ENCODE assay signal across 8 mouse cellular contexts in genomic region chr5:21700934-21701333, GRCm38 (mm10). TPM values are rescaled to one million over a fixed set of nuclear protein-coding genes. Genes with fewer than 3 reads are reported as not detected.
DNase-seq lines count a peak whose midpoint lies in the region; ATAC-seq and TF ChIP-seq lines count a peak whose summit lies in the region.

No protein-coding gene starts in this region.

- peak overlapping the region; percentile 51 for H3K9ac ChIP-seq in forebrain, embryonic 15.5 days (replicated peaks)
- H3K9ac ChIP-seq in liver, postnatal 0 days (replicated peaks) = peak overlapping the region; percentile 77

- no peaks in the 10 kb centered on the region for H3K9me3 ChIP-seq in E14TG2a.4 (ENCODE audit: low read length)
- no peaks in the 10 kb centered on the region for H3K9me3 ChIP-seq in forebrain, embryonic 15.5 days
- no peaks in the 10 kb centered on the region for H3K9me3 ChIP-seq in liver, postnatal 0 days (ENCODE audit: low read length)

- no peak for TF ChIP-seq CTCF in E14TG2a.4 (conservative IDR thresholded peaks at IDR 0.05; ENCODE audit: low read length)
- TF ChIP-seq CTCF in liver, postnatal 0 days (IDR thresholded peaks at IDR 0.05; ENCODE audit: low read depth) = no peak

- peak overlapping the region; percentile 90 for H3K4me3 ChIP-seq in E14TG2a.4 (replicated peaks; ENCODE audit: low read length)
- peak overlapping the region; percentile 78 for H3K4me3 ChIP-seq in forebrain, embryonic 15.5 days
- peak overlapping the region; percentile 62 for H3K4me3 ChIP-seq in liver, postnatal 0 days (ENCODE audit: low read depth, low read length)

- peaks cover 14% of the 10 kb centered on the region for H3K4me1 ChIP-seq in E14TG2a.4 (replicated peaks; ENCODE audit: low read depth, low read length)
- peaks cover 9% of the 10 kb centered on the region for H3K4me1 ChIP-seq in forebrain, embryonic 15.5 days
- H3K4me1 ChIP-seq in liver, postnatal 0 days (ENCODE audit: insufficient read depth) = peaks cover 10% of the 10 kb centered on the region

- peak; percentile 74 for ATAC-seq in frontal cortex, adult (ENCODE audit: low TSS enrichment)
- ATAC-seq in forebrain, embryonic 15.5 days (replicated peaks) = peak; percentile 80
- peak; percentile 16 for ATAC-seq in liver, postnatal 0 days

- no peaks in the 10 kb centered on the region for H3K36me3 ChIP-seq in E14TG2a.4 (ENCODE audit: insufficient read depth, low read length)
- no peaks in the 10 kb centered on the region for H3K36me3 ChIP-seq in forebrain, embryonic 15.5 days
- H3K36me3 ChIP-seq in liver, postnatal 0 days (replicated peaks; ENCODE audit: insufficient read depth, low read length) = no peaks in the 10 kb centered on the region

- no peaks in the 10 kb centered on the region for H3K27me3 ChIP-seq in E14TG2a.4 (ENCODE audit: insufficient read depth, low read length)
- H3K27me3 ChIP-seq in forebrain, embryonic 15.5 days = no peaks in the 10 kb centered on the region
- no peaks in the 10 kb centered on the region for H3K27me3 ChIP-seq in liver, postnatal 0 days (ENCODE audit: insufficient read depth, low read length)

- peak overlapping the region; percentile 97 for H3K27ac ChIP-seq in forebrain, embryonic 15.5 days (replicated peaks)
- peak overlapping the region; percentile 58; the same call in 1 of the 2 replicates for H3K27ac ChIP-seq in liver, postnatal 0 days (ENCODE audit: low read depth)

- no peak for DNase-seq in frontal cortex, adult 2 months (ENCODE audit: extremely low spot score in 1 of 2, low spot score in 1 of 2)
- DNase-seq in liver, postnatal 0 days = no peak
- no peak for DNase-seq in urinary bladder, postnatal 4 days (ENCODE audit: low spot score in 2 of 2)
- no peak for DNase-seq in embryo, embryonic 10 days (ENCODE audit: low spot score)
- DNase-seq in embryo, embryonic 9.5 days (ENCODE audit: extremely low spot score) = no peak

- TF ChIP-seq EP300 in liver, postnatal 0 days (IDR thresholded peaks at IDR 0.05; ENCODE audit: low read depth) = no peak

- peak overlapping the region; percentile 59 for H3K4me2 ChIP-seq in forebrain, embryonic 15.5 days (replicated peaks)
- H3K4me2 ChIP-seq in liver, postnatal 0 days (ENCODE audit: low read depth, low read length) = peak overlapping the region; percentile 99

- 0% methylated on average over 22 of the region's 22 CpGs for WGBS in forebrain, embryonic 15.5 days
- under 1% methylated on average over 22 of the region's 22 CpGs for WGBS in liver, postnatal 0 days (ENCODE audit: insufficient replicate concordance)

RNA-seq across cellular contexts. Expression of gene Napepld, which starts 0.3 kb away (rescaled TPM):
- polyA plus RNA-seq in frontal cortex, adult 2 months (2012; rRNA removed) = 7.6 and 7.8 TPM in 2 replicates
- 3.9 and 4.2 TPM in 2 replicates for polyA plus RNA-seq in forebrain, embryonic 15.5 days (2015; fragmentation: Nextera tagmentation; extraction: Ambion mirVana)
- polyA plus RNA-seq in liver, postnatal 0 days (2015; fragmentation: Nextera tagmentation; extraction: Ambion mirVana) = 0.53 and 0.70 TPM in 2 replicates

RNA-seq across cellular contexts. Expression of gene Pmpcb, which starts 36.0 kb away (rescaled TPM):
- 56.2 and 61.2 TPM in 2 replicates for polyA plus RNA-seq in frontal cortex, adult 2 months (2012; rRNA removed)
- polyA plus RNA-seq in forebrain, embryonic 15.5 days (2015; fragmentation: Nextera tagmentation; extraction: Ambion mirVana) = 85.3 and 89.1 TPM in 2 replicates
- 43.6 and 45.9 TPM in 2 replicates for polyA plus RNA-seq in liver, postnatal 0 days (2015; fragmentation: Nextera tagmentation; extraction: Ambion mirVana)

RNA-seq across cellular contexts. Expression of gene Armc10, which starts 55.3 kb away (rescaled TPM):
- polyA plus RNA-seq in frontal cortex, adult 2 months (2012; rRNA removed) = 26.6 and 27.2 TPM in 2 replicates
- polyA plus RNA-seq in forebrain, embryonic 15.5 days (2015; fragmentation: Nextera tagmentation; extraction: Ambion mirVana) = 88.5 and 90.3 TPM in 2 replicates
- polyA plus RNA-seq in liver, postnatal 0 days (2015; fragmentation: Nextera tagmentation; extraction: Ambion mirVana) = 7.4 TPM in 2 replicates

RNA-seq across cellular contexts. Expression of gene Fbxl13, which starts 55.5 kb away (rescaled TPM):
- 0.15 and 0.20 TPM in 2 replicates for polyA plus RNA-seq in frontal cortex, adult 2 months (2012; rRNA removed)
- 0.33 and 0.34 TPM in 2 replicates for polyA plus RNA-seq in forebrain, embryonic 15.5 days (2015; fragmentation: Nextera tagmentation; extraction: Ambion mirVana)
- polyA plus RNA-seq in liver, postnatal 0 days (2015; fragmentation: Nextera tagmentation; extraction: Ambion mirVana) = 0.05 and 0.09 TPM in 2 replicates

Comparison
In these comparisons a context has a peak if more than half of its experiments do, and no peak if none do; other contexts are left out.
1. ATAC-seq: peak in every context shown above with its lines; median percentile 80 in forebrain, embryonic 15.5 days; 74 in frontal cortex, adult; 16 in liver, postnatal 0 days.